ENCODE assay signal across 8 mouse cellular contexts in genomic region chr9:24119423-24119822, GRCm38 (mm10). TPM values are rescaled to one million over a fixed set of nuclear protein-coding genes. Genes with fewer than 3 reads are reported as not detected.
DNase-seq lines count a peak whose midpoint lies in the region; ATAC-seq and TF ChIP-seq lines count a peak whose summit lies in the region.
"Had no signal": no experiment of that assay in that cellular context is flagged by ENCODE, and none has a peak within 500 bp of the region (broad histone marks: within the 10 kb centered on the region; RNA-seq: fewer than 3 reads in every experiment).

No protein-coding gene starts in this region.

- H3K4me2 ChIP-seq in kidney, postnatal 0 days (ENCODE audit: low read length), result no peak overlapping the region
- no peak overlapping the region for H3K4me2 ChIP-seq in kidney, embryonic 15.5 days
- no peak overlapping the region for H3K4me2 ChIP-seq in hindbrain, embryonic 14.5 days (replicated peaks)
- no peak overlapping the region for H3K4me2 ChIP-seq in lung, embryonic 14.5 days

- H3K36me3 ChIP-seq in kidney, postnatal 0 days (ENCODE audit: insufficient read depth, low read length), result no peaks in the 10 kb centered on the region
- H3K36me3 ChIP-seq in kidney, embryonic 15.5 days, result no peaks in the 10 kb centered on the region
- no peaks in the 10 kb centered on the region for H3K36me3 ChIP-seq in hindbrain, embryonic 14.5 days (replicated peaks; ENCODE audit: control insufficient read depth, insufficient read depth)
- H3K36me3 ChIP-seq in lung, embryonic 14.5 days (ENCODE audit: insufficient read depth), result no peaks in the 10 kb centered on the region

- peak; percentile 74 for DNase-seq in kidney, postnatal 0 days (ENCODE audit: low spot score)
- DNase-seq in R1 (ENCODE audit: low read depth, low spot score), result peak; percentile 43
- DNase-seq in cerebellum, postnatal 10 days, result peak; percentile 78 to 84
- DNase-seq in hindbrain, embryonic 14.5 days (ENCODE audit: low spot score), result peak; percentile 62
- DNase-seq in lung, embryonic 14.5 days, result peak; percentile 84
- DNase-seq in thymus, postnatal 14 days, result no peak

- no peaks in the 10 kb centered on the region for H3K9me3 ChIP-seq in kidney, postnatal 0 days (replicated peaks; ENCODE audit: low read length)
- H3K9me3 ChIP-seq in kidney, embryonic 15.5 days (replicated peaks), result no peaks in the 10 kb centered on the region
- H3K9me3 ChIP-seq in hindbrain, embryonic 14.5 days (ENCODE audit: control insufficient read depth, low read length), result no peaks in the 10 kb centered on the region
- H3K9me3 ChIP-seq in lung, embryonic 14.5 days (ENCODE audit: low read depth, low read length), result no peaks in the 10 kb centered on the region

- peak; percentile 57 for ATAC-seq in kidney, postnatal 0 days (replicated peaks; ENCODE audit: low FRiP score, low read depth)
- no peak; the same call in 1 of the 2 replicates for ATAC-seq in kidney, embryonic 15.5 days (replicated peaks; ENCODE audit: low FRiP score)
- ATAC-seq in hindbrain, embryonic 14.5 days (ENCODE audit: low FRiP score), result no peak; the same call in 1 of the 2 replicates
- peak; percentile 56; the same call in 1 of the 2 replicates for ATAC-seq in lung, embryonic 14.5 days (ENCODE audit: insufficient read depth)

- peak; percentile 83 for TF ChIP-seq CTCF in kidney, postnatal 0 days (IDR thresholded peaks at IDR 0.05; ENCODE audit: low read depth)
- peak; percentile 73 for TF ChIP-seq CTCF in lung, embryonic 14.5 days (IDR thresholded peaks at IDR 0.05; ENCODE audit: low read depth)

- H3K4me3 ChIP-seq in kidney, postnatal 0 days (replicated peaks; ENCODE audit: low read depth, low read length), result no peak overlapping the region
- no peak overlapping the region for H3K4me3 ChIP-seq in kidney, embryonic 15.5 days (replicated peaks)
- no peak overlapping the region for H3K4me3 ChIP-seq in hindbrain, embryonic 14.5 days (replicated peaks; ENCODE audit: low read length)
- H3K4me3 ChIP-seq in lung, embryonic 14.5 days (ENCODE audit: low read depth, low read length), result no peak overlapping the region

- 44% methylated on average over 4 of the region's 4 CpGs for WGBS in kidney, postnatal 0 days
- 52% methylated on average over 4 of the region's 4 CpGs for WGBS in kidney, embryonic 15.5 days
- 57% methylated on average over 4 of the region's 4 CpGs for WGBS in hindbrain, embryonic 14.5 days
- 43% methylated on average over 4 of the region's 4 CpGs for WGBS in lung, embryonic 14.5 days

- H3K9ac ChIP-seq in kidney, postnatal 0 days (ENCODE audit: low read depth, low read length), result no peak overlapping the region
- no peak overlapping the region for H3K9ac ChIP-seq in kidney, embryonic 15.5 days
- H3K9ac ChIP-seq in hindbrain, embryonic 14.5 days, result no peak overlapping the region
- no peak overlapping the region for H3K9ac ChIP-seq in lung, embryonic 14.5 days

- no peak overlapping the region for H3K27ac ChIP-seq in kidney, postnatal 0 days
- H3K27ac ChIP-seq in kidney, embryonic 15.5 days, result no peak overlapping the region
- H3K27ac ChIP-seq in hindbrain, embryonic 14.5 days, result no peak overlapping the region
- no peak overlapping the region for H3K27ac ChIP-seq in lung, embryonic 14.5 days (ENCODE audit: low read depth)

- H3K4me1 ChIP-seq in kidney, postnatal 0 days (replicated peaks; ENCODE audit: insufficient read depth, low read length), result no peaks in the 10 kb centered on the region
- no peaks in the 10 kb centered on the region for H3K4me1 ChIP-seq in kidney, embryonic 15.5 days
- H3K4me1 ChIP-seq in hindbrain, embryonic 14.5 days (replicated peaks; ENCODE audit: control insufficient read depth, insufficient read depth, low read length), result no peaks in the 10 kb centered on the region
- no peaks in the 10 kb centered on the region for H3K4me1 ChIP-seq in lung, embryonic 14.5 days (ENCODE audit: insufficient read depth)

- no peaks in the 10 kb centered on the region for H3K27me3 ChIP-seq in kidney, postnatal 0 days (ENCODE audit: insufficient read depth, low read length)
- no peaks in the 10 kb centered on the region for H3K27me3 ChIP-seq in kidney, embryonic 15.5 days
- no peaks in the 10 kb centered on the region for H3K27me3 ChIP-seq in hindbrain, embryonic 14.5 days (ENCODE audit: control insufficient read depth, insufficient read depth, low read length)
- no peaks in the 10 kb centered on the region for H3K27me3 ChIP-seq in lung, embryonic 14.5 days (ENCODE audit: insufficient read depth, low read length)

RNA-seq across cellular contexts. Expression of gene Npsr1, which starts 21.6 kb away (rescaled TPM):
- polyA plus RNA-seq in kidney, postnatal 0 days (2015; fragmentation: Nextera tagmentation; extraction: Ambion mirVana), result 1.7 and 2.1 TPM in 2 replicates
- 0.34 and 0.71 TPM in 2 replicates for polyA plus RNA-seq in kidney, embryonic 15.5 days (2015; fragmentation: Nextera tagmentation; extraction: Ambion mirVana)
- polyA plus RNA-seq in hindbrain, embryonic 14.5 days (2014; fragmentation: Nextera tagmentation; extraction: Ambion mirVana), result 0.25 and 0.31 TPM in 2 replicates
- polyA plus RNA-seq in lung, embryonic 14.5 days (2014; fragmentation: Nextera tagmentation; extraction: Ambion mirVana), result not detected in 2 replicates
- polyA plus RNA-seq: liver, embryonic 16.5 days had no signal

Comparison
In these comparisons a context has a peak if more than half of its experiments do, and no peak if none do; other contexts are left out.
1. ATAC-seq: peak in kidney, postnatal 0 days (single experiment) and lung, embryonic 14.5 days (single experiment); none in kidney, embryonic 15.5 days (single experiment) and hindbrain, embryonic 14.5 days (single experiment).